8 mouse cellular contexts compared by ENCODE assay signal in genomic region chr15:97337636-97338352, GRCm38 (mm10).
DNase-seq lines count a peak whose midpoint lies in the region; ATAC-seq and TF ChIP-seq lines count a peak whose summit lies in the region.

No protein-coding gene starts in this region.

- no peak overlapping the region for H3K27ac ChIP-seq in limb, embryonic 13.5 days
- no peak overlapping the region for H3K27ac ChIP-seq in olfactory bulb, adult 2 months (ENCODE audit: insufficient read depth, low read depth, low read length)

- TF ChIP-seq CTCF in olfactory bulb, adult 2 months (IDR thresholded peaks at IDR 0.05; ENCODE audit: insufficient read depth, low read depth, low read length) = no peak

- H3K4me2 ChIP-seq in limb, embryonic 13.5 days (replicated peaks) = peak overlapping the region; percentile 61

- H3K4me1 ChIP-seq in limb, embryonic 13.5 days = 0 out of 2 replicates have a peak, but pooled peaks cover 9% of the 10 kb centered on the region
- peaks cover 15% of the 10 kb centered on the region; the same call in 1 of the 2 replicates for H3K4me1 ChIP-seq in olfactory bulb, adult 2 months (ENCODE audit: control insufficient read depth, insufficient read depth, low read length)

- no peaks in the 10 kb centered on the region for H3K36me3 ChIP-seq in limb, embryonic 13.5 days

- peak overlapping the region; percentile 31 for H3K4me3 ChIP-seq in limb, embryonic 13.5 days
- H3K4me3 ChIP-seq in olfactory bulb, adult 2 months (ENCODE audit: insufficient read depth, low read depth, low read length) = peak overlapping the region; percentile 11; the same call in 1 of the 2 replicates

- 36% methylated on average over 14 of the region's 14 CpGs for WGBS in limb, embryonic 13.5 days
- 35% methylated on average over 14 of the region's 14 CpGs for WGBS in olfactory bulb, adult 2 months

- no peaks in the 10 kb centered on the region for H3K27me3 ChIP-seq in limb, embryonic 13.5 days

- ATAC-seq in erythroblast, adult 5-6 weeks (replicated peaks; ENCODE audit: low FRiP score, poor library complexity, severe bottlenecking) = peak; percentile 66
- no peak for ATAC-seq in limb, embryonic 13.5 days (ENCODE audit: low FRiP score, low read depth)

- peak; percentile 40 to 42 for DNase-seq in kidney, postnatal 4 days
- DNase-seq in kidney, adult 8-10 months = no peak
- no peak for DNase-seq in layer of hippocampus, postnatal 10 days (ENCODE audit: low spot score in 2 of 2)
- no peak for DNase-seq in gastrocnemius, postnatal 10 days
- no peak for DNase-seq in thymus, postnatal 36 days

- H3K9ac ChIP-seq in limb, embryonic 13.5 days = no peak overlapping the region

- no peak for TF ChIP-seq POLR2A in olfactory bulb, adult 2 months (IDR thresholded peaks at IDR 0.05; ENCODE audit: insufficient read depth, low read depth, low read length)

- no peaks in the 10 kb centered on the region; the same call in 1 of the 2 replicates for H3K9me3 ChIP-seq in limb, embryonic 13.5 days

Comparison
In these comparisons a context has a peak if more than half of its experiments do, and no peak if none do; other contexts are left out.
1. DNase-seq: peak in kidney, postnatal 4 days (2 of 2); none in kidney, adult 8-10 months (0 of 2), layer of hippocampus, postnatal 10 days (0 of 2), gastrocnemius, postnatal 10 days (single experiment) and thymus, postnatal 36 days (0 of 2).